Mouse (Mus musculus) MEL (cell line): Measurements from ENCODE around the gene Basp1. TPM values are rescaled to one million over a fixed set of nuclear protein-coding genes. Genes with fewer than 3 reads are reported as not detected.

Experiments
- DNase-seq: peaks from one replicate; pipeline ENCODE4 v3.0.0; 2011; ENCODE audit warnings: low read depth, low spot score
- H3K27ac ChIP-seq: 2 replicates; pipeline ENCODE4 v1.5.1; 2012; ENCODE audit warnings: low read depth, mild to moderate bottlenecking, control low read depth, low read length, moderate library complexity; ENCODE audit not compliant: control insufficient read depth
- H3K27me3 ChIP-seq, 2 experiments: fragments of 150-350 bp in 1 of 2; sonication (generic) in 1 of 2; 2 replicates each; pipeline ENCODE4 v1.6.1; 2012; ENCODE audit warnings: low read length in 2 of 2, mild to moderate bottlenecking in 2 of 2, improper control_type of control experiment in 1 of 2, moderate library complexity in 1 of 2; ENCODE audit not compliant: insufficient read depth in 2 of 2, control insufficient read depth in 1 of 2
- H3K36me3 ChIP-seq, 2 experiments: 2 replicates each; pipeline ENCODE4 v1.6.1; 2012 to 2014; ENCODE audit warnings: low read length in 2 of 2, improper control_type of control experiment in 1 of 2, inconsistent platforms in 1 of 2, mild to moderate bottlenecking in 1 of 2; ENCODE audit not compliant: insufficient read depth in 2 of 2, control insufficient read depth in 1 of 2
- H3K4me1 ChIP-seq, 2 experiments: fragments of 150-350 bp in 1 of 2; sonication (generic) in 1 of 2; 2 replicates each; pipeline ENCODE4 v1.6.1; 2012; ENCODE audit warnings: low read length in 2 of 2, improper control_type of control experiment in 1 of 2, mild to moderate bottlenecking in 1 of 2; ENCODE audit not compliant: insufficient read depth in 2 of 2, control insufficient read depth in 1 of 2
- H3K4me3 ChIP-seq, 2 experiments: fragments of 150-350 bp in 1 of 2; sonication (generic) in 1 of 2; 2 replicates each; pipeline ENCODE4 v1.5.1; 2012; ENCODE audit warnings: low read depth in 2 of 2, low read length in 2 of 2, mild to moderate bottlenecking in 2 of 2, moderate library complexity in 2 of 2, control low read depth in 1 of 2, improper control_type of control experiment in 1 of 2; ENCODE audit not compliant: control insufficient read depth in 1 of 2, insufficient read depth in 1 of 2
- H3K79me2 ChIP-seq: 2 replicates; pipeline ENCODE4 v1.6.1; 2012; ENCODE audit warnings: mild to moderate bottlenecking, low read length, moderate library complexity; ENCODE audit not compliant: control insufficient read depth, poor library complexity, insufficient read depth
- H3K9ac ChIP-seq: 2 replicates; pipeline ENCODE4 v1.6.1; 2012; ENCODE audit warnings: low read depth, mild to moderate bottlenecking, control low read depth, low read length, moderate library complexity; ENCODE audit not compliant: control insufficient read depth, poor library complexity, severe bottlenecking
- H3K9me3 ChIP-seq: fragments of 150-350 bp; sonication (generic); replicated peaks from 2 replicates; pipeline ENCODE4 v1.6.1; 2012; ENCODE audit warnings: mild to moderate bottlenecking, low read length, improper control_type of control experiment, moderate library complexity; ENCODE audit not compliant: insufficient read depth
- BHLHE40 ChIP-seq: IDR thresholded peaks from 2 replicates; pipeline ENCODE4 v1.6.1; 2012; ENCODE audit warnings: low read depth, mild to moderate bottlenecking, inconsistent platforms, low read length, improper control_type of control experiment, borderline replicate concordance
- CHD1 ChIP-seq: IDR thresholded peaks from 2 replicates; pipeline ENCODE4 v1.6.1; 2012; ENCODE audit warnings: low read depth, mild to moderate bottlenecking, inconsistent platforms, low read length, improper control_type of control experiment
- CTCF ChIP-seq, 3 experiments: IDR thresholded peaks in 2 of 3; conservative IDR thresholded peaks in 1 of 3; 2 replicates each; pipeline ENCODE4 v1.5.1; 2011 to 2012; ENCODE audit warnings: low read length in 3 of 3, low read depth in 2 of 3, mild to moderate bottlenecking in 2 of 3, improper control_type of control experiment in 1 of 3, inconsistent platforms in 1 of 3, mixed read lengths in 1 of 3, moderate library complexity in 1 of 3; ENCODE audit not compliant: control insufficient read depth in 1 of 3, insufficient read depth in 1 of 3, poor library complexity in 1 of 3, severe bottlenecking in 1 of 3
- HCFC1 ChIP-seq: IDR thresholded peaks from 2 replicates; pipeline ENCODE4 v1.6.1; 2012; ENCODE audit warnings: low read depth, mild to moderate bottlenecking, inconsistent platforms, low read length, improper control_type of control experiment, moderate library complexity
- MAX ChIP-seq: IDR thresholded peaks from 2 replicates; pipeline ENCODE4 v1.6.1; 2011; ENCODE audit warnings: low read length, improper control_type of control experiment
- POLR2AphosphoS5 ChIP-seq: IDR thresholded peaks from 2 replicates; pipeline ENCODE4 v1.6.1; 2012; ENCODE audit warnings: low read depth, borderline replicate concordance, mild to moderate bottlenecking, inconsistent platforms, low read length, moderate library complexity, mixed read lengths
- RCOR1 ChIP-seq: IDR thresholded peaks from 2 replicates; pipeline ENCODE4 v1.6.1; 2012; ENCODE audit warnings: low read depth, mild to moderate bottlenecking, inconsistent platforms, low read length, improper control_type of control experiment
- SMC3 ChIP-seq: IDR thresholded peaks from 2 replicates; pipeline ENCODE4 v1.6.1; 2011; ENCODE audit warnings: low read depth, low read length, improper control_type of control experiment
- USF1 ChIP-seq: IDR thresholded peaks from 2 replicates; pipeline ENCODE4 v1.6.1; 2014; ENCODE audit warnings: low read depth, mild to moderate bottlenecking, inconsistent platforms, low read length, improper control_type of control experiment, moderate library complexity
- USF2 ChIP-seq, 2 experiments: IDR thresholded peaks; 2 replicates each; pipeline ENCODE4 v1.6.1; 2011 to 2012; ENCODE audit warnings: improper control_type of control experiment in 2 of 2, low read length in 2 of 2, borderline replicate concordance in 1 of 2, inconsistent platforms in 1 of 2, low read depth in 1 of 2, mild to moderate bottlenecking in 1 of 2; ENCODE audit not compliant: insufficient read depth in 1 of 2
- ZC3H11A ChIP-seq: IDR thresholded peaks from 2 replicates; pipeline ENCODE4 v1.6.1; 2012; ENCODE audit warnings: low read depth, mild to moderate bottlenecking, inconsistent platforms, low read length, improper control_type of control experiment
- ZKSCAN1 ChIP-seq: IDR thresholded peaks from 2 replicates; pipeline ENCODE4 v1.6.1; 2012; ENCODE audit warnings: low read depth, mild to moderate bottlenecking, inconsistent platforms, low read length, improper control_type of control experiment, moderate library complexity
- ZNF384 ChIP-seq: IDR thresholded peaks from 2 replicates; pipeline ENCODE4 v1.6.1; 2012; ENCODE audit warnings: low read depth, mild to moderate bottlenecking, inconsistent platforms, low read length, improper control_type of control experiment
- polyA plus RNA-seq, 2 experiments: library from polyadenylated mRNA; stranded (reverse) in 1 of 2; unstranded in 1 of 2; fragments of >175 nt in 1 of 2; fragments of >200 nt in 1 of 2; gene quantifications; 2 replicates each; pipeline versions ENCODE4 v1.2.1 to v1.2.4; 2012; ENCODE audit warnings: low replicate concordance in 2 of 2, low read depth in 1 of 2; ENCODE audit not compliant: insufficient read length in 2 of 2, insufficient read depth in 1 of 2, missing spikeins in 1 of 2
- total RNA-seq: library from RNA; depleted of rRNA; stranded (reverse); fragments of 300-350 nt; gene quantifications from 2 replicates; pipeline ENCODE4 v1.2.3, GENCODE M21; 2012

The Basp1 gene
- total and polyA plus RNA-seq, 3 experiments = 0.12 TPM; not detected in 2

GRCm38 (mm10) chr15:25411461-25411860, 2.1 kb downstream of the Basp1 start:
- no peak for DNase-seq
- no peaks in the 10 kb centered on the region for H3K36me3 ChIP-seq
- no peaks in the 10 kb centered on the region for H3K27me3 ChIP-seq
- no peaks in the 10 kb centered on the region for H3K4me1 ChIP-seq
- no peak overlapping the region for H3K9ac ChIP-seq
- TF ChIP-seq ZNF384 (no peak), SMC3 (no peak), RCOR1 (no peak)
- H3K9me3 ChIP-seq = no peaks in the 10 kb centered on the region
- H3K79me2 ChIP-seq = no peaks in the 10 kb centered on the region
- H3K4me3 ChIP-seq = no peak overlapping the region
- H3K27ac ChIP-seq = no peak overlapping the region

- TF ChIP-seq ZNF384 (no peak), ZC3H11A (no peak), HCFC1 (no peak), CHD1 (no peak)
- Histone ChIP-seq H3K27ac (no peak overlapping the region), H3K79me2 (no peaks in the 10 kb centered on the region), H3K27me3 (no peaks in the 10 kb centered on the region), H3K4me1 (no peaks in the 10 kb centered on the region), H3K9me3 (no peaks in the 10 kb centered on the region), H3K36me3 (no peaks in the 10 kb centered on the region), H3K4me3 (no peak overlapping the region), H3K9ac (no peak overlapping the region)
- DNase-seq = no peak
These were observed 7.6 kb downstream of the Basp1 start for GRCm38 (mm10) chr15:25405926-25406325.

GRCm38 (mm10) chr15:25403879-25404278, 9.7 kb downstream of the Basp1 start:
- H3K27ac ChIP-seq = no peak overlapping the region
- DNase-seq = no peak
- no peaks in the 10 kb centered on the region for H3K36me3 ChIP-seq
- H3K27me3 ChIP-seq = no peaks in the 10 kb centered on the region
- H3K9ac ChIP-seq = no peak overlapping the region
- no peak overlapping the region for H3K4me3 ChIP-seq
- TF ChIP-seq USF1 (no peak), MAX (no peak), CTCF (IDR thresholded peaks at IDR 0.05 in 2 of 3, conservative IDR thresholded peaks at IDR 0.05 in 1 of 3; ENCODE audit: control insufficient read depth in 1 of 3, insufficient read depth in 1 of 3, low read depth in 2 of 3, low read length in 3 of 3, poor library complexity in 1 of 3, severe bottlenecking in 1 of 3) (no peak), BHLHE40 (no peak), RCOR1 (no peak), POLR2AphosphoS5 (no peak), ZC3H11A (no peak), ZKSCAN1 (no peak), ZNF384 (no peak), USF2 (IDR thresholded peaks at IDR 0.05; ENCODE audit: borderline replicate concordance in 1 of 2, insufficient read depth in 1 of 2, low read depth in 1 of 2, low read length in 2 of 2) (no peak)
- H3K9me3 ChIP-seq = no peaks in the 10 kb centered on the region
- H3K4me1 ChIP-seq = no peaks in the 10 kb centered on the region
- H3K79me2 ChIP-seq = no peaks in the 10 kb centered on the region
